Mouse (Mus musculus): Measurements from ENCODE around the gene Gm37419.

- TF ChIP-seq CTCF (IDR thresholded peaks at IDR 0.05; ENCODE audit: control insufficient read depth, insufficient read depth, low read length) (no peak), POLR2A (IDR thresholded peaks at IDR 0.05; ENCODE audit: borderline replicate concordance, control insufficient read depth, low read depth, low read length) (no peak)
These were observed 9.6 kb downstream of the Gm37419 start for GRCm38 (mm10) chr16:23997912-23998311.
